Mouse (Mus musculus) bone marrow macrophage, adult 2 months (primary cell): ENCODE data around the gene Rrn3. TPM values are rescaled to one million over a fixed set of nuclear protein-coding genes. Genes with fewer than 3 reads are reported as not detected.
"Not testable (repeated sequence)": the region's sequence is repeated elsewhere in the genome, so short reads cannot be mapped to it uniquely, and the experiment has no call there.

ENCODE experiments used
- H3K27ac ChIP-seq: 2 replicates; pipeline ENCODE4 v1.5.1; 2012; ENCODE audit warnings: low read depth, low read length; ENCODE audit not compliant: insufficient read depth
- H3K4me1 ChIP-seq: 2 replicates; pipeline ENCODE4 v1.6.1; 2012; ENCODE audit warnings: low read length; ENCODE audit not compliant: control insufficient read depth, insufficient read depth
- H3K4me3 ChIP-seq: 2 replicates; pipeline ENCODE4 v1.5.1; 2012; ENCODE audit warnings: mild to moderate bottlenecking, low read length, moderate library complexity; ENCODE audit not compliant: insufficient read depth
- CTCF ChIP-seq: IDR thresholded peaks from 2 replicates; pipeline ENCODE4 v1.5.1; 2012; ENCODE audit warnings: low read depth, mild to moderate bottlenecking, low read length, moderate library complexity
- POLR2A ChIP-seq: IDR thresholded peaks from 2 replicates; pipeline ENCODE4 v1.6.1; 2012; ENCODE audit warnings: mild to moderate bottlenecking, low read depth, low read length, borderline replicate concordance
- polyA plus RNA-seq: library from polyadenylated mRNA; stranded (reverse); fragments of >200 nt; gene quantifications from 2 replicates; pipeline ENCODE4 v1.2.4, GENCODE M21; 2012; ENCODE audit not compliant: missing spikeins, insufficient read depth, insufficient read length

The Rrn3 gene
- polyA plus RNA-seq, 1 experiment, result 16.7 TPM

DNA sequence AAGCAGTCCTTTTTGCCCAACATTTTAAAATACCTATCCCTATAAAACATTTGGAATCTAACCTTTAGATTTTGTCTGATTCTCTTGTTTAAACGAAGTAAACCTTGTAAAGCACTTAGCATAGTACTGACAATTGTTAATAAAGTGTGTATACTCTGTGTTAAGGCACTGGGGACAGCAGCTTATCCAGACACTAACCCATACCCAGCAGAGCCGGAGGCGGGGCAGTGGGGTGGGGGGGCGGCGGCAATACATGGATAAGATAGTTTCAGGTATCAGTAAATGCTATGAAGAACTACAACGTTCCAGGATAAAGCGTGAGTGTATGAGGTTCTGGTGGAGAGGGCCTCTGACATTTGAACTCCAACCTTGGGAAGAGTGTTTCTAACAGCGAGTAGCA lies 708 bp downstream of the Rrn3 start:
- Histone ChIP-seq H3K27ac (no peak overlapping the region), H3K4me1 (peaks cover 13% of the 10 kb centered on the region), H3K4me3 (peak overlapping the region; percentile 92)

DNA sequence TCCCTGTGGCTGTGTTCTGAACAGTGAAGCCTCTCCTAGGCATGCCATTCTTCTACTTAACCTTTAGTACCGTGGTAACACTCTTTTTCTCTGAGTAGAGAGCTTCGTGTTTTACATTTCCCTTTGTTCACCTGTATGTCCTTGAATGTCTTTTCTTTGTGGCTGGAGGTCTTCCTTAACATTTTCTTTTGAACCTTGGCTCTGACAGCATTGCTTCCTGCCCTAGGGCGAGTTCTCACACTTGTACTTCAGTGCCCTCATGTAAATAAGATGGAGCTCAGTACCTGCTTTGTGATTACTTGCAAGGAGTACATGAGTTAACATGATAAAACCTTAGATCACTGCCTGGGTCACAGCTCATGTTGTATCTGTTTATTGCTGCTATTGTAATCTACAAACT lies 5.4 kb downstream of the Rrn3 start:
- no peak overlapping the region for H3K4me3 ChIP-seq
- TF ChIP-seq POLR2A (no peak), CTCF (no peak)
- peaks cover 8% of the 10 kb centered on the region for H3K4me1 ChIP-seq
- H3K27ac ChIP-seq, result no peak overlapping the region

More for the DNA sequence above, 708 bp downstream of the Rrn3 start:
- TF ChIP-seq CTCF, result no peak
- TF ChIP-seq POLR2A, result no peak

DNA sequence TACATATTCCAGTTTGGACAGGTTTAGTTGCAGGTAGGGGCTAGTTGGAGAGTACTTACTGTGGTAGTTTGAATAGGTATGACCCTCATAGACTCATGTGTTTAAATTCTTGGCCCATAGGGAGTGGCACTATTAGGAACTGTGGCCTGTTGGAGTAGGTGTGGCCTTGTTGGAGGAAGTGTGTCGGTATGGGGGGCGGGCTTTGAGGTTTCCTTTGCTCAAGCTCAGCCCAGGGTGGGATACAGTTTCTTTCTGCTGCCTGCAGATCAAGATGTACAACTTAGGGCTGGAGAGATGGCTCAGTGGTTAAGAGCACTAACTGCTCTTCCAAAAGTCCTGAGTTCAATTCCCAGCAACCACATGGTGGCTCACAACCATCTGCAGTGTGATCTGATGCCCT lies 12.9 kb downstream of the Rrn3 start:
- H3K4me3 ChIP-seq, H3K27ac ChIP-seq, H3K4me1 ChIP-seq: not testable (repeated sequence)

DNA sequence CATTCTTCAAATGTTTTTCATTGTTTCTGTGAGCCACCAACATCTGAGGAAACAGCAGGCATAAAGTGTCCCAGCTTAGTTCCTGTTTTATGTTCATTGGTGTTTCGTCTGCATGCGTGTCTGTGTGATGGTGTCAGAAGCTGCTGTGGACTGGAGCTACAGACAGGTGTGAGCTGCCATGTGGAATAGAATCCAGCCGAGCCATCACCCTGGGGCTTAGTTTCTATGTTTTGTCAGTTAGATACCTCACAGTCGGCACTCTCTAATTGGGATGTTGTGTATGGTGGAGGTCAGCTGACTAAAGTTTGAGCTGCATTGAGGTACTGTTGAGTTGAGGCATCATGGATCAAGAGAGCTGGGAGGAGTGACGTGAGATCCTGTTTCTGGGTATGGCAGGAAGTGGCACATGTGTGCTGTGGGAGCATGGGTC lies 16.3 kb downstream of the Rrn3 start:
- Histone ChIP-seq H3K4me1 (peaks cover 8% of the 10 kb centered on the region), H3K27ac (no peak overlapping the region), H3K4me3 (no peak overlapping the region)
- TF ChIP-seq POLR2A, result no peak
- TF ChIP-seq CTCF, result no peak

DNA sequence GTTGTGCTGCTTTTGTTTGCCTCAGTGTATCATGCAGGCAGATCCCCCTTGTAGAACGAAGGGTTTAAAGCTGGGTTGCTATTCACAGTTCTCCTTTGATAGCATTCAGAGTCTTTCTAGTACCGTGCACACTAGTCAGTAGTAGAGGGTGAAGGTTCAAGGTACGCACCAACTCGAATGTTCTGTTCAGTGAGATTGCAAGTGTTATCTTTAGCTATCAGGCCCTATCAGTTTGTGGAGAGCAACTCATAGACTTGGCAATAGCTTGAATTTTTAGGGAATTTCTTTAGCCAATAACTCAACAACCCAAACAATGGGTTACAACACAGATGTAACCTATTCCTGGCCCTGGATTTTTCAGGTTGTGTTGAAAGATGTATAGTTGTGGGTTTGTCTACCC lies 20.7 kb downstream of the Rrn3 start:
- Histone ChIP-seq H3K4me1 (peaks cover 6% of the 10 kb centered on the region), H3K27ac (no peak overlapping the region), H3K4me3 (no peak overlapping the region)
- TF ChIP-seq POLR2A (no peak), CTCF (no peak)

DNA sequence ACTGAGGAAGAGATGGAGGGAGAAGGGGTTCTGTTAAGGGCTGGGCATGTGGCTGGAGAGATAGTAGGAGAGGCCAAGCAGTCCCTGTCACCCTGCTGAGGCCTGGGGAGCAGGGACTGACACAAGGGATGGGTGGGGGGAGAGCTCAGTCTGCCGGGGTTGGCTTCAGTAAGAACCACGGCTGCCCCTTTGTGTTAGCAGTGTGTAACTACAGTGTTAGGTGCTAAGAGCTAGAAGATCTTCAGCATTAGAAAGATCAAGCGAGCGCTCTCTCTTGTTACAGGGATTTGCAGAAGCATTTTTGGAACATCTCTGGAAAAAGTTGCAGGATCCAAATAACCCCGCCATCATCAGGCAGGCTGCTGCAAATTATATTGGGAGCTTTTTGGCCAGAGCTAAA lies 24.2 kb downstream of the Rrn3 start:
- TF ChIP-seq CTCF (no peak), POLR2A (no peak)
- Histone ChIP-seq H3K27ac (no peak overlapping the region), H3K4me1 (no peaks in the 10 kb centered on the region)

DNA sequence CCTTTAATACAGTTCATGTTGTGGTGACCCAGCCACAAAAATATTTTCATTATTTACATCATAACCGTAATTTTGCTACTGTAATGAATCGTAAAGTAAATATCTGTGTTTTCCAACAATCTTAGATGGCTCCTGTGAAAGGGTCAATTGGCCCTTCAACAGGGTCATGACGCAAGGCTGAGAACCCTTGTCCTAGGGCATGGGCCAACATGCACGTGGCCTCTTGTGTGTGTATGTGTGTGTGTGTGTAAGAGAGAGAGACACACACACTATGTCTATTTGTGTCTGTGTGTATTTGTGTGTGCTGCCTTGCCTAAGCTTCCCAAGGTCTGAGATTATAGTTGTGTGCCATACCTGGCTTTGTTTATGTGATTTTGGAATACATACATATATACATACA lies 27.1 kb downstream of the Rrn3 start:
- Histone ChIP-seq H3K4me3 (no peak overlapping the region), H3K27ac (no peak overlapping the region), H3K4me1 (no peaks in the 10 kb centered on the region)
- no peak for TF ChIP-seq CTCF
- TF ChIP-seq POLR2A, result no peak

More for the DNA sequence above, 24.2 kb downstream of the Rrn3 start:
- H3K4me3 ChIP-seq, result no peak overlapping the region

DNA sequence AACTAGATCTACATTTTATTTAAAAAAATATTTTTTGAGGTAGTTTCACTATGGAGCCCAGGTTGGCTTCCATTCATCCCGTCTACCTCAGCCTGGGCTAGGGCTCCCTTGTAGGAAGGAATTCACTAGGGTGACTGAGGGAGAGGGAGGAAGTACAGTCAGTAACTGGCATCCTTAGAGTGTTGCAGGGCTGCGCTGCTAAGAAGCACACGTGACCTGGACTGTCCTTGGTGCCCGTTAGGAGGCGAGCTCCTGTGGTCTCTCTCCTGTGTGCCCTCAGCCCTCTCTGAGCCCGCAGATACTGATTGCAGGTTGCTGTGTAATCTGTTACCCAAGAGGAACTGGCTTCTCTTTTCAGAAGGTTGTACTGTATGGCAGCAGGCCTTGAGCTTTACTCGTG lies 27.9 kb downstream of the Rrn3 start:
- no peaks in the 10 kb centered on the region for H3K4me1 ChIP-seq
- no peak overlapping the region for H3K27ac ChIP-seq
- TF ChIP-seq POLR2A, result no peak
- TF ChIP-seq CTCF, result no peak
- H3K4me3 ChIP-seq, result no peak overlapping the region

DNA sequence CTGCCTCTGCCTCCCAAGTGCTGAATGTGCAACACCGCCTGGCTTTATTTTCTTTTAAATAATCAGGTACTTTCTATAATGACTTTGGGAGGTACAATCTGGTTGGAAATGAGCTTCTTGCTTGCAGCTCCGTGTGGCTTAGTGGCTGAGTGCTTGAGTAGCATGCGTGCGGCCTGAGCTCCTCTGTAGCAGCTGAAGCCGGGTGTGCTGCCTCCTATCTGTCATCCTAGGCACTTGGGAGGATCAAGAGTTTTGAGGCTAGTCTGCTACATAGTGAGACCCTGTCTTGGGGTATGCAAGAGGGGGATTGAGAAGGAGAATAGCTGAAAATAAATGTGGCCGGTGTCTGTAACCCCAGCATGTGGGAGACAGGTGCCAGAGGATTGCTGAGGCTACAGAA lies 31.6 kb downstream of the Rrn3 start:
- Histone ChIP-seq H3K4me3 (no peak overlapping the region), H3K4me1 (no peaks in the 10 kb centered on the region), H3K27ac (no peak overlapping the region)
- no peak for TF ChIP-seq CTCF
- TF ChIP-seq POLR2A, result no peak

DNA sequence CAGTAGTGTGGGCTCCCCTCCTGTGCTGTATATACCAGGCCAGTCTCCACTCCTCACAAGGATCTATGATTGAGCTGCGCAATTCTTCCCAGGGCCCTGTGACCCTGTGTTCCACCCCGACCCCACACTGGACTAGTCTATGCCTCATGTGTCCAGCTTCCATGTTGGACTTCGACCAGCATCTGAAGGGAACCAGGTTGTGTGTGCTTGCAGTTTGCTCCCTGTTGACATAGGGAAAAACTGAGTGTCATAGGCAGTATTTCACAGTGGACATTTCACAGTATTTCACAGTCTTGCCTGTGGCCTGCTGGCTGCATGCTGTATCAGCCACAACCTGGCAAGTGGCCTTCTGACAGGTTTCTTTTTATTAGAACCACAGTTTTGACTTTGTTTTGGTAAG lies 32.7 kb downstream of the Rrn3 start:
- TF ChIP-seq CTCF, result no peak
- no peak for TF ChIP-seq POLR2A
- H3K27ac ChIP-seq, result no peak overlapping the region
- H3K4me3 ChIP-seq, result no peak overlapping the region
- H3K4me1 ChIP-seq, result peaks cover 2% of the 10 kb centered on the region; the same call in 1 of the 2 replicates
